Mouse (Mus musculus): ENCODE measurements around the gene Dgcr2. TPM values are rescaled to one million over a fixed set of nuclear protein-coding genes. Genes with fewer than 3 reads are reported as not detected.

The Dgcr2 gene
- total RNA-seq, 1 experiment: 78.0 TPM

DNA sequence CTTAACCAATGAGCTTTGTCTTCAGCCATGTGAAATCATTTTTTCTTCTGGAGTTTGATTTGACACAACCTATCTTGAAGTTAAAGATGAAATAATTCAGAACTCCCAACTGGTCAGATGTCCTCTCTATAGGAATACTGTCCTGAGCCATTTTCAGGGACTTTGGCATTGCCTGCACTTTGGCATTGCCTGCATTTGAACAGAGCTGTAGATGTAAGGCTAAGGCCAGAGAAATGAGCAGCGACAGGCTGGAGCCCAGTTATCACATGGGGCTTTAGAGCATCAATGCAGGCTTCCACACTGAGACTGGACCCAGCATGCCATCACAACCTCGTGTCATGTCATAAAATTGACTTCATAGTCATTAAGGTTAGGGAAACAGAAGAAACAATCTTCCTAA lies 45.1 kb downstream of the Dgcr2 start:
- Histone ChIP-seq H3K36me3 (ENCODE audit: control insufficient read depth, insufficient read depth, low read length, poor library complexity, severe bottlenecking) (peaks cover 39% of the 10 kb centered on the region), H3K27ac (ENCODE audit: insufficient read depth, low read depth, low read length, poor library complexity, severe bottlenecking) (no peak overlapping the region), H3K9ac (ENCODE audit: insufficient read depth, low read depth, low read length, poor library complexity, severe bottlenecking) (no peak overlapping the region), H3K4me3 (ENCODE audit: insufficient read depth in 1 of 2, low read depth in 1 of 2, low read length in 2 of 2, poor library complexity in 1 of 2, severe bottlenecking in 1 of 2) (no peak overlapping the region), H3K4me1 (ENCODE audit: control insufficient read depth in 2 of 2, insufficient read depth in 2 of 2, low read length in 2 of 2, poor library complexity in 1 of 2) (no peaks in the 10 kb centered on the region), H3K9me3 (ENCODE audit: control insufficient read depth, insufficient read depth, low read depth, low read length) (no peaks in the 10 kb centered on the region)
- in situ Hi-C loops (cut with MboI; ENCODE audit: low sequenced_read_pairs in 2 of 2, unreplicated experiment in 2 of 2): no loop called here
- TF ChIP-seq MAFK (IDR thresholded peaks at IDR 0.05; ENCODE audit: insufficient read depth, low read depth, low read length) (no peak), ZNF384 (IDR thresholded peaks at IDR 0.05; ENCODE audit: low read depth, low read length) (no peak)
- DNase-seq (ENCODE audit: low read depth, low spot score): no peak

- in situ Hi-C loops (cut with MboI; ENCODE audit: low sequenced_read_pairs in 2 of 2, unreplicated experiment in 2 of 2): no loop called here
- DNase-seq (ENCODE audit: low read depth, low spot score): no peak
- Histone ChIP-seq H3K9me3 (ENCODE audit: control insufficient read depth, insufficient read depth, low read depth, low read length) (no peaks in the 10 kb centered on the region), H3K9ac (ENCODE audit: insufficient read depth, low read depth, low read length, poor library complexity, severe bottlenecking) (no peak overlapping the region), H3K4me1 (ENCODE audit: control insufficient read depth in 2 of 2, insufficient read depth in 2 of 2, low read length in 2 of 2, poor library complexity in 1 of 2) (no peaks in the 10 kb centered on the region), H3K36me3 (ENCODE audit: control insufficient read depth, insufficient read depth, low read length, poor library complexity, severe bottlenecking) (peaks cover 31% of the 10 kb centered on the region), H3K4me3 (ENCODE audit: insufficient read depth in 1 of 2, low read depth in 1 of 2, low read length in 2 of 2, poor library complexity in 1 of 2, severe bottlenecking in 1 of 2) (no peak overlapping the region), H3K27ac (ENCODE audit: insufficient read depth, low read depth, low read length, poor library complexity, severe bottlenecking) (no peak overlapping the region)
- TF ChIP-seq MAFK (IDR thresholded peaks at IDR 0.05; ENCODE audit: insufficient read depth, low read depth, low read length): no peak
These were observed 46.5 kb downstream of the Dgcr2 start for GRCm38 (mm10) chr16:17851860-17852259.

DNA sequence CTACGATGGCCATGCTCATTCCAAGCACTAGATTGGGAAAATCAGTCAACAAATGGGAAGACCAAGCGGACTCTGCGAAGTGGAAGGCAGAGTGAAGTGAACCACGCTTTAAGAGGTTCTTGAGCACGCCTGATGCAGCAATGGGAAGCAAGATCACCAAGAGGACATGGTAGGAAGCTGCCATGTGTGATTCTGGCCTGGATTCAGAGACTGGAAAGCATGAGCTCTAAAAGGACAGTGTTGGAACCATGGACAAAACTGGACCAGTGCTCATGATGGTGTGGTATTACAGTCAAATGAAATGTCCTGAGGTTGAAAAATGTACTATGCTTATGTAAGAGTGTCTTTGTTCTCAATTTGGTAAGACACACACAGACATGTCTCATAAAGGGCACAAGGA lies 47.0 kb downstream of the Dgcr2 start:
- H3K9ac ChIP-seq (ENCODE audit: insufficient read depth, low read depth, low read length, poor library complexity, severe bottlenecking): no peak overlapping the region
- H3K9me3 ChIP-seq (ENCODE audit: control insufficient read depth, insufficient read depth, low read depth, low read length): no peaks in the 10 kb centered on the region
- no peak overlapping the region for H3K27ac ChIP-seq (ENCODE audit: insufficient read depth, low read depth, low read length, poor library complexity, severe bottlenecking)
- DNase-seq (ENCODE audit: low read depth, low spot score): no peak
- no peak overlapping the region for H3K4me3 ChIP-seq (ENCODE audit: insufficient read depth in 1 of 2, low read depth in 1 of 2, low read length in 2 of 2, poor library complexity in 1 of 2, severe bottlenecking in 1 of 2)
- H3K4me1 ChIP-seq (ENCODE audit: control insufficient read depth in 2 of 2, insufficient read depth in 2 of 2, low read length in 2 of 2, poor library complexity in 1 of 2): no peaks in the 10 kb centered on the region
- H3K36me3 ChIP-seq (ENCODE audit: control insufficient read depth, insufficient read depth, low read length, poor library complexity, severe bottlenecking): peaks cover 28% of the 10 kb centered on the region
- in situ Hi-C loops (cut with MboI; ENCODE audit: low sequenced_read_pairs in 2 of 2, unreplicated experiment in 2 of 2): no loop called here
- TF ChIP-seq ZC3H11A (IDR thresholded peaks at IDR 0.05; ENCODE audit: borderline replicate concordance, low read depth, low read length): no peak
- TF ChIP-seq ZNF384 (IDR thresholded peaks at IDR 0.05; ENCODE audit: low read depth, low read length): no peak

- no peaks in the 10 kb centered on the region for H3K9me3 ChIP-seq (ENCODE audit: control insufficient read depth, insufficient read depth, low read depth, low read length)
- H3K4me1 ChIP-seq (ENCODE audit: control insufficient read depth in 2 of 2, insufficient read depth in 2 of 2, low read length in 2 of 2, poor library complexity in 1 of 2): no peaks in the 10 kb centered on the region
- in situ Hi-C loops (cut with MboI; ENCODE audit: low sequenced_read_pairs in 2 of 2, unreplicated experiment in 2 of 2): no loop called here
- DNase-seq (ENCODE audit: low read depth, low spot score): no peak
- TF ChIP-seq HCFC1 (IDR thresholded peaks at IDR 0.05; ENCODE audit: borderline replicate concordance, insufficient read depth, low read length): no peak
- TF ChIP-seq CHD2 (IDR thresholded peaks at IDR 0.05; ENCODE audit: low read depth, low read length): no peak
- no peak for TF ChIP-seq ZNF384 (IDR thresholded peaks at IDR 0.05; ENCODE audit: low read depth, low read length)
- no peak for TF ChIP-seq ZC3H11A (IDR thresholded peaks at IDR 0.05; ENCODE audit: borderline replicate concordance, low read depth, low read length)
- no peak for TF ChIP-seq MAFK (IDR thresholded peaks at IDR 0.05; ENCODE audit: insufficient read depth, low read depth, low read length)
- H3K36me3 ChIP-seq (ENCODE audit: control insufficient read depth, insufficient read depth, low read length, poor library complexity, severe bottlenecking): peaks cover 32% of the 10 kb centered on the region
- no peak overlapping the region for H3K27ac ChIP-seq (ENCODE audit: insufficient read depth, low read depth, low read length, poor library complexity, severe bottlenecking)
- H3K4me3 ChIP-seq (ENCODE audit: insufficient read depth in 1 of 2, low read depth in 1 of 2, low read length in 2 of 2, poor library complexity in 1 of 2, severe bottlenecking in 1 of 2): no peak overlapping the region
- H3K9ac ChIP-seq (ENCODE audit: insufficient read depth, low read depth, low read length, poor library complexity, severe bottlenecking): no peak overlapping the region
These were observed 48.9 kb downstream of the Dgcr2 start for GRCm38 (mm10) chr16:17849486-17849885.

GRCm38 (mm10) chr16:17848928-17849327 lies 49.4 kb downstream of the Dgcr2 start:
- Histone ChIP-seq H3K36me3 (ENCODE audit: control insufficient read depth, insufficient read depth, low read length, poor library complexity, severe bottlenecking) (peaks cover 37% of the 10 kb centered on the region), H3K9me3 (ENCODE audit: control insufficient read depth, insufficient read depth, low read depth, low read length) (no peaks in the 10 kb centered on the region), H3K4me3 (ENCODE audit: insufficient read depth in 1 of 2, low read depth in 1 of 2, low read length in 2 of 2, poor library complexity in 1 of 2, severe bottlenecking in 1 of 2) (no peak overlapping the region), H3K9ac (ENCODE audit: insufficient read depth, low read depth, low read length, poor library complexity, severe bottlenecking) (no peak overlapping the region), H3K27ac (ENCODE audit: insufficient read depth, low read depth, low read length, poor library complexity, severe bottlenecking) (no peak overlapping the region), H3K4me1 (ENCODE audit: control insufficient read depth in 2 of 2, insufficient read depth in 2 of 2, low read length in 2 of 2, poor library complexity in 1 of 2) (no peaks in the 10 kb centered on the region)
- no peak for TF ChIP-seq ZNF384 (IDR thresholded peaks at IDR 0.05; ENCODE audit: low read depth, low read length)
- TF ChIP-seq CHD2 (IDR thresholded peaks at IDR 0.05; ENCODE audit: low read depth, low read length): no peak
- TF ChIP-seq ZC3H11A (IDR thresholded peaks at IDR 0.05; ENCODE audit: borderline replicate concordance, low read depth, low read length): no peak
- TF ChIP-seq MAFK (IDR thresholded peaks at IDR 0.05; ENCODE audit: insufficient read depth, low read depth, low read length): no peak
- TF ChIP-seq HCFC1 (IDR thresholded peaks at IDR 0.05; ENCODE audit: borderline replicate concordance, insufficient read depth, low read length): no peak
- no peak for DNase-seq (ENCODE audit: low read depth, low spot score)
- in situ Hi-C loops (cut with MboI; ENCODE audit: low sequenced_read_pairs in 2 of 2, unreplicated experiment in 2 of 2): no loop called here
